Mouse (Mus musculus) G1E-ER4 (cell line): ENCODE results near the gene Suco. TPM values are rescaled to one million over a fixed set of nuclear protein-coding genes. Genes with fewer than 3 reads are reported as not detected.

Experiments used
- GATA1 ChIP-seq: IDR thresholded peaks from one replicate; pipeline ENCODE4 v1.8.0; 2012; ENCODE audit warnings: low read length, inconsistent platforms
- polyA plus RNA-seq: library from polyadenylated mRNA; stranded (reverse); fragments of >175 nt; gene quantifications from 2 replicates; pipeline ENCODE4 v1.2.3, GENCODE M21; 2012

Suco gene
- polyA plus RNA-seq, 1 experiment = 2.1 TPM

GRCm38 (mm10) chr1:161809428-161809827 lies 67.1 kb downstream of the Suco start:
- TF ChIP-seq GATA1 = no peak

- TF ChIP-seq GATA1 = no peak
Observed at GRCm38 (mm10) chr1:161808980-161809379, 67.5 kb downstream of the Suco start.

GRCm38 (mm10) chr1:161804541-161804971 lies 71.9 kb downstream of the Suco start:
- TF ChIP-seq GATA1 = no peak

GRCm38 (mm10) chr1:161801321-161801720 lies 75.2 kb downstream of the Suco start:
- TF ChIP-seq GATA1 = no peak

- TF ChIP-seq GATA1 = no peak
Observed at GRCm38 (mm10) chr1:161800256-161800655, 76.2 kb downstream of the Suco start.

GRCm38 (mm10) chr1:161799791-161800190 lies 76.7 kb downstream of the Suco start:
- TF ChIP-seq GATA1 = no peak

GRCm38 (mm10) chr1:161798866-161799265 lies 77.6 kb downstream of the Suco start:
- no peak for TF ChIP-seq GATA1

GRCm38 (mm10) chr1:161794447-161795211 lies 81.9 kb downstream of the Suco start:
- no peak for TF ChIP-seq GATA1

- no peak for TF ChIP-seq GATA1
Observed at GRCm38 (mm10) chr1:161793321-161793720, 83.2 kb downstream of the Suco start.

GRCm38 (mm10) chr1:161792687-161792969 lies 83.9 kb downstream of the Suco start:
- TF ChIP-seq GATA1 = no peak

GRCm38 (mm10) chr1:161791854-161792686 lies 84.4 kb downstream of the Suco start:
- TF ChIP-seq GATA1 = peak; percentile 78

- TF ChIP-seq GATA1 = no peak
Observed at GRCm38 (mm10) chr1:161788339-161788738, 88.1 kb downstream of the Suco start, which contains the start of gene Fasl. Gene Fasl (minus strand): TSS chr1:161788495.

GRCm38 (mm10) chr1:161782725-161783124 lies 93.8 kb downstream of the Suco start:
- no peak for TF ChIP-seq GATA1

- no peak for TF ChIP-seq GATA1
Observed at GRCm38 (mm10) chr1:161781594-161781993, 94.9 kb downstream of the Suco start.

- TF ChIP-seq GATA1 = no peak
Observed at GRCm38 (mm10) chr1:161779057-161779456, 97.4 kb downstream of the Suco start.

GRCm38 (mm10) chr1:161775151-161775550 lies 101.3 kb downstream of the Suco start:
- TF ChIP-seq GATA1 = no peak

GRCm38 (mm10) chr1:161771293-161771692 lies 105.2 kb downstream of the Suco start:
- TF ChIP-seq GATA1 = no peak
